Mouse (Mus musculus) cerebellum, adult 2 months (tissue): ENCODE measurements at regions not wholly inside any gene's neighbourhood (a gene's known extent, or its start where the extent isn't known, plus 50 kb on each side); places are given as distances from the start of the nearest gene placed in this dataset.

Experiments used
- DNase-seq, 2 experiments: peaks; one replicate each; pipeline ENCODE4 v3.0.0; 2021
- H3K27ac ChIP-seq: fragments of 200-500 bp; 2 replicates; pipeline ENCODE4 v1.5.1; 2012; ENCODE audit warnings: low read length, control low read depth, inconsistent platforms; ENCODE audit not compliant: insufficient read depth
- H3K27me3 ChIP-seq: fragments of 200-500 bp; 2 replicates; pipeline ENCODE4 v1.6.1; 2012; ENCODE audit warnings: inconsistent platforms, mild to moderate bottlenecking, low read length, moderate library complexity; ENCODE audit not compliant: control insufficient read depth, insufficient read depth
- H3K4me1 ChIP-seq: fragments of 200-500 bp; 2 replicates; pipeline ENCODE4 v1.6.1; 2011; ENCODE audit warnings: low read length; ENCODE audit not compliant: control insufficient read depth, insufficient read depth
- H3K4me3 ChIP-seq: fragments of 200-500 bp; replicated peaks from 2 replicates; pipeline ENCODE3; 2011; ENCODE audit warnings: mild to moderate bottlenecking, low read depth, low read length, control low read depth; ENCODE audit not compliant: insufficient read depth
- CTCF ChIP-seq: fragments of 200-500 bp; IDR thresholded peaks from 2 replicates; pipeline ENCODE4 v1.5.1; 2011; ENCODE audit warnings: low read depth, mild to moderate bottlenecking, control low read depth, low read length, moderate library complexity, borderline replicate concordance; ENCODE audit not compliant: insufficient read depth
- POLR2A ChIP-seq: fragments of 200-500 bp; IDR thresholded peaks from 2 replicates; pipeline ENCODE4 v1.6.1; 2011; ENCODE audit warnings: low read length, control low read depth, borderline replicate concordance; ENCODE audit not compliant: insufficient read depth
- WGBS: fragments of 180-500 bp; shearing (Covaris S2); methylation state at CpG from one replicate; pipeline ENCODE4 v1.1.7; 2018; 5-methylcytosine and 5-hydroxymethylcytosine counted together

GRCm38 (mm10) chr4:81781971-81782370 is 339.4 kb upstream of the Mpdz start:
- no peak for TF ChIP-seq POLR2A
- TF ChIP-seq CTCF = no peak
- Histone ChIP-seq H3K4me3 (no peak overlapping the region), H3K4me1 (no peaks in the 10 kb centered on the region), H3K27me3 (no peaks in the 10 kb centered on the region), H3K27ac (no peak overlapping the region)
- DNase-seq = no peak
- WGBS = 96% methylated on average over 1 of the region's 1 CpGs

- Histone ChIP-seq H3K4me1 (no peaks in the 10 kb centered on the region), H3K27me3 (no peaks in the 10 kb centered on the region), H3K27ac (no peak overlapping the region), H3K4me3 (no peak overlapping the region)
- WGBS = 97% methylated on average over 5 of the region's 5 CpGs
- TF ChIP-seq POLR2A = no peak
- TF ChIP-seq CTCF = no peak
- no peak for DNase-seq
Measured at GRCm38 (mm10) chr4:81766705-81767104, 324.1 kb upstream of the Mpdz start.

- H3K4me1 ChIP-seq = no peaks in the 10 kb centered on the region
- peak; percentile 12 to 25 for DNase-seq
- no peaks in the 10 kb centered on the region for H3K27me3 ChIP-seq
- TF ChIP-seq CTCF (no peak), POLR2A (no peak)
- WGBS = 69% methylated on average over 11 of the region's 11 CpGs
- H3K4me3 ChIP-seq = no peak overlapping the region
- no peak overlapping the region; the same call in 1 of the 2 replicates for H3K27ac ChIP-seq
Measured at GRCm38 (mm10) chr4:81764026-81764867, 321.6 kb upstream of the Mpdz start.

- Histone ChIP-seq H3K4me3 (no peak overlapping the region), H3K27me3 (no peaks in the 10 kb centered on the region), H3K4me1 (no peaks in the 10 kb centered on the region), H3K27ac (no peak overlapping the region)
- DNase-seq = no peak
- TF ChIP-seq POLR2A (no peak), CTCF (no peak)
- 65% methylated on average over 10 of the region's 10 CpGs for WGBS
Measured at GRCm38 (mm10) chr4:81763311-81764025, 320.9 kb upstream of the Mpdz start.

GRCm38 (mm10) chr4:81762592-81763229 is 320.1 kb upstream of the Mpdz start:
- no peak overlapping the region for H3K4me3 ChIP-seq
- no peak overlapping the region for H3K27ac ChIP-seq
- H3K4me1 ChIP-seq = no peaks in the 10 kb centered on the region
- no peak for DNase-seq
- WGBS = 61% methylated on average over 11 of the region's 11 CpGs
- H3K27me3 ChIP-seq = no peaks in the 10 kb centered on the region
- no peak for TF ChIP-seq CTCF
- no peak for TF ChIP-seq POLR2A

GRCm38 (mm10) chr4:81757905-81758304 is 315.3 kb upstream of the Mpdz start:
- no peaks in the 10 kb centered on the region for H3K27me3 ChIP-seq
- H3K4me1 ChIP-seq = no peaks in the 10 kb centered on the region
- DNase-seq = peak in 1 of 2 experiments; percentile 27
- TF ChIP-seq CTCF (no peak), POLR2A (no peak)
- no peak overlapping the region for H3K4me3 ChIP-seq
- WGBS = 55% methylated on average over 1 of the region's 1 CpGs
- no peak overlapping the region for H3K27ac ChIP-seq

- TF ChIP-seq POLR2A (no peak), CTCF (no peak)
- Histone ChIP-seq H3K27me3 (no peaks in the 10 kb centered on the region), H3K4me3 (no peak overlapping the region), H3K27ac (no peak overlapping the region), H3K4me1 (no peaks in the 10 kb centered on the region)
- 57% methylated on average over 18 of the region's 18 CpGs for WGBS
- DNase-seq = no peak
Measured at GRCm38 (mm10) chr4:81744629-81745509, 302.3 kb upstream of the Mpdz start.
